Mouse (Mus musculus) stomach, embryonic 16.5 days (tissue): Measurements from ENCODE around the gene Osbpl3. TPM values are rescaled to one million over a fixed set of nuclear protein-coding genes. Genes with fewer than 3 reads are reported as not detected.

Experiments used
- ATAC-seq: fragments of 200-750 bp; cut with Nextera tagmentation; 2 replicates; pipeline ENCODE4 v1.8.0; 2017; ENCODE audit warnings: moderate number of reproducible peaks, moderate TSS enrichment; ENCODE audit not compliant: insufficient read depth, low FRiP score
- H3K27ac ChIP-seq: fragments of 300-500 bp; sonication (generic); 2 replicates; pipeline ENCODE4 v1.5.1; 2014; ENCODE audit warnings: low read length
- H3K27me3 ChIP-seq: fragments of 300-500 bp; sonication (generic); 2 replicates; pipeline ENCODE4 v1.6.1; 2014; ENCODE audit warnings: low read length, control low read depth, mixed read lengths; ENCODE audit not compliant: control insufficient read depth, insufficient read depth
- H3K36me3 ChIP-seq: fragments of 300-500 bp; sonication (generic); 2 replicates; pipeline ENCODE4 v1.6.1; 2014; ENCODE audit warnings: low read length; ENCODE audit not compliant: control insufficient read depth, insufficient read depth
- H3K4me1 ChIP-seq: fragments of 300-500 bp; sonication (generic); 2 replicates; pipeline ENCODE4 v1.6.1; 2014; ENCODE audit warnings: low read length, control low read depth, mixed read lengths; ENCODE audit not compliant: control insufficient read depth, insufficient read depth
- H3K4me2 ChIP-seq: fragments of 300-500 bp; sonication (generic); 2 replicates; pipeline ENCODE4 v1.6.1; 2014; ENCODE audit warnings: low read depth, low read length, mixed read lengths
- H3K4me3 ChIP-seq: fragments of 300-500 bp; sonication (generic); replicated peaks from 2 replicates; pipeline ENCODE4 v1.5.1; 2014; ENCODE audit warnings: mild to moderate bottlenecking, low read length
- H3K9ac ChIP-seq: fragments of 300-500 bp; sonication (generic); 2 replicates; pipeline ENCODE4 v1.6.1; 2014; ENCODE audit warnings: low read length
- H3K9me3 ChIP-seq: fragments of 300-500 bp; sonication (generic); replicated peaks from 2 replicates; pipeline ENCODE4 v1.6.1; 2016; ENCODE audit warnings: low read length, control low read depth; ENCODE audit not compliant: control insufficient read depth
- WGBS: fragments of 180-500 bp; shearing (Covaris S2); extraction: QIAGEN DNeasy Blood & Tissue Kit; methylation state at CpG from one replicate; pipeline ENCODE4 v1.1.7; 2014; 5-methylcytosine and 5-hydroxymethylcytosine counted together
- polyA plus RNA-seq: library from polyadenylated mRNA; unstranded; fragments of >200 nt; fragmentation: Nextera tagmentation; extraction: Ambion mirVana; gene quantifications from 2 replicates; pipeline ENCODE4 v1.2.1, GENCODE M21; 2015

The Osbpl3 gene
- polyA plus RNA-seq, 1 experiment from 2014 or later: 15.5 TPM

DNA sequence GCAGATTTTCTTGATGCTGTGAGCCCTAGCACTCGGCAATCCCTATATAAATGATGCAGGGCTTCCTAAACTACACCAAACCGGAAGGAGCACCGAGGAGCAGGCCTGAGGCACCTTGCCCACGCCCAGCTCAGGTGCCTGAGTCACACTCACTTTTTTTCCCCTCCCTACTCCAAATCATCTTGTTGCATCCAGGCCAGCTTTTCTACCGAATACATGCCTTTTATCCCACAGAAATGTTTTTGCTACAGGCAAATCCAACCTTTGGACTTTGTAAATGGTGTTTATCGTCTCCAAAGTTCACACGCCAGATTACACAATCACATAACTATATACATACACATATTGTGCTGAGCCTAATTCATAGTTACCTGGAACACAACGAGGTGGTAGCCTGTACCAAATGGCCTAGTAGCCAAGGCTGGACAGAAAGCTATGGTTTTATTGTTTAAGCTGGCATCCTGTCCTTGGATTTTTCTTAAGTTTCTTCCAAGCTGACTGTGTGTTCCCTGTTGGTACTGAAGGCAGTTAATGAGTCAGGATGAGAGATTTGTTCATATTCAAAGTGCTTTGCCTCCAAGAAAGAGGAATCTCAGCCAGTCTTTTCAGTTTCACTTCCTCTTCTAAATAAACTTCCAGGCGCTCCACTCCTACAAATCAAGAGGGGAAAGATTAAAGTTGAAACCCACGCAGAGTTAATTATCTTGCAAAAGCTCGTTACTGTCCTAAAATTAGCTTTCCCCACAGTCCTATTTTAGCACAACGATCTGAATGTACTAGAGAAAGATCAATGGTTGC, 1.7 kb upstream of the Osbpl3 start:
- no peak for ATAC-seq
- peak overlapping the region; percentile 69 for H3K27ac ChIP-seq
- peaks cover 19% of the 10 kb centered on the region for H3K4me1 ChIP-seq
- no peak overlapping the region for H3K4me2 ChIP-seq
- H3K36me3 ChIP-seq: no peaks in the 10 kb centered on the region
- no peak overlapping the region for H3K4me3 ChIP-seq
- H3K9ac ChIP-seq: no peak overlapping the region
- H3K9me3 ChIP-seq: no peaks in the 10 kb centered on the region
- WGBS: 66% methylated on average over 12 of the region's 12 CpGs
- no peaks in the 10 kb centered on the region for H3K27me3 ChIP-seq

DNA sequence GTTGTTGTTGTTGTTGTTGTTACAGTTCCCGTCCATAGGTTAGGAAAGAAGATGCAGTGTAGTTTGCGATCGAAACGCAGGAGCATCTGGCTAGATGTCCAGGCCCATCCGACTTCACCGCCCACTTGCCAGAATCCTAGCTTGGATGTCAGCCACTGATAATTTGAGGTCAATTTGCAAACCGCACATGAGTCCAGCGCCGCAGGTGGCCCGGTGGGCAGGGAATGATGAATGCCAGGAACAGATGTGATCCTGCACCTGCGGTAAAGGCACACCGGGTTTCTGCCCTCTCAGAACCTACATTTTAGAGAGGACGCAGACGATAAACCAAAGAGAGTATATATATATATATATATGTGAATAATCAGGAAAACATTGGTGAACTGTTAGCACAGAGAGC, 705 bp upstream of the Osbpl3 start:
- WGBS: 62% methylated on average over 14 of the region's 14 CpGs
- Histone ChIP-seq H3K4me3 (peak overlapping the region; percentile 57), H3K4me2 (peak overlapping the region; percentile 89), H3K9me3 (no peaks in the 10 kb centered on the region), H3K27me3 (no peaks in the 10 kb centered on the region), H3K27ac (peak overlapping the region; percentile 69; the same call in 1 of the 2 replicates), H3K9ac (no peak overlapping the region), H3K36me3 (no peaks in the 10 kb centered on the region), H3K4me1 (peaks cover 20% of the 10 kb centered on the region)
- no peak for ATAC-seq

DNA sequence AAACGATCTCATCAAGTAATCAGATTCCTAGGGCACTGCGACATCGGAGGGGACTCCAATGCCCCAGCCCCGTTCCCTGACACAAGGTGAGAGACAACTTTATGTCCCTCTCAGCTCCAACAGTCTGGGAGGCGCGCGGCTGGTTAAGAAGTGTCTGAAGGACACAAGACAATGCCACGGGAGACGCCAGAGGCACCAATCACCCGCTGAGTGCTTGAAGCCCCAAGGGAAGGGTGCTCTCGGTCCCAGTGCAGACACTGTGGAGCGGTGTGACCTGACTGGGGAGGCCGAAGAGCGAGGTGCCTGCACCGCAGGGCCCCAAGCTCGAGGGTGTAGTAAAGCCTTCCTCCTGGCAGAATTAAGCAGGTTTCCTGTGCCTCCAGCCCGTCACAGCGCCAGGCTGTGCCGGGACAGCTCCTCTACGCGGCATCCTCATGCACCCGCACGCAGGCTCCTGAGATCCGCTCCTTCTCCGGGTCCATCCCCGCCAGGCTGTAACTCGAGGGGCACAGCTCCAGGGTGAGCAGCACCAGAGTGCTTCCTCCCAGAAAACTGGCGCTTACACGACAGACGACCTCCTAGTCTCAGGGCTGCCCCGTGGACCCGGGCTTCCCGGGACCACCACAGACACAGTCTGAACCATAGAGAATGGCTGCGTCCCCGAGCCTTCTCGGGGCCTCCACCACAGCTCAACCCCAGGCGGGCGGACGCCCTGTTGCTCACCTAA, 736 bp downstream of the Osbpl3 start:
- peaks cover 20% of the 10 kb centered on the region for H3K4me1 ChIP-seq
- WGBS: under 1% methylated on average over 39 of the region's 39 CpGs

DNA sequence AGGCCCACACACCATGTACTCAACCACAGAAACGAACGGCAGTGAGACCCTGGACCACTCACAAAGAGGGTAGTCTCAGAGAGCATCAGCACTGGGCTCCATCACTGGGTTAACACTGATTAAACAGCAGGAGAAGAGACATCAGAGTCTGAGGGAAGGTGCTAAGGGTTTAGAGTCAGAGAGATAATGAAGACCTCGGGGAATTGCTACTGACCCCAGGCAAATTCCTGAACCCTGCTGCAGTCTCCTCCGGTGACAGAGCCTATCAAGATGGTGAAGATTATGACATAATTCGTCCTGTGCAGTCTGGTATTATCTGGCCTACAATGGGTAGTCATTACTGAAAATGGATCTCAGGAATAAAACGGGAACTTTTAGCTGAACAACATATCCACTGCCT, 2.4 kb downstream of the Osbpl3 start:
- Histone ChIP-seq H3K4me2 (no peak overlapping the region), H3K36me3 (no peaks in the 10 kb centered on the region), H3K9me3 (no peaks in the 10 kb centered on the region), H3K27me3 (no peaks in the 10 kb centered on the region), H3K4me1 (peaks cover 20% of the 10 kb centered on the region), H3K4me3 (no peak overlapping the region), H3K27ac (no peak overlapping the region), H3K9ac (no peak overlapping the region)
- ATAC-seq: no peak
- 68% methylated on average over 6 of the region's 6 CpGs for WGBS

More for the DNA sequence above, 736 bp downstream of the Osbpl3 start:
- Histone ChIP-seq H3K9ac (peak overlapping the region; percentile 86), H3K4me2 (peak overlapping the region; percentile 89), H3K4me3 (peak overlapping the region; percentile 57), H3K36me3 (no peaks in the 10 kb centered on the region), H3K9me3 (no peaks in the 10 kb centered on the region), H3K27ac (peak overlapping the region; percentile 75), H3K27me3 (no peaks in the 10 kb centered on the region)
- ATAC-seq: peak; percentile 31; the same call in 1 of the 2 replicates

DNA sequence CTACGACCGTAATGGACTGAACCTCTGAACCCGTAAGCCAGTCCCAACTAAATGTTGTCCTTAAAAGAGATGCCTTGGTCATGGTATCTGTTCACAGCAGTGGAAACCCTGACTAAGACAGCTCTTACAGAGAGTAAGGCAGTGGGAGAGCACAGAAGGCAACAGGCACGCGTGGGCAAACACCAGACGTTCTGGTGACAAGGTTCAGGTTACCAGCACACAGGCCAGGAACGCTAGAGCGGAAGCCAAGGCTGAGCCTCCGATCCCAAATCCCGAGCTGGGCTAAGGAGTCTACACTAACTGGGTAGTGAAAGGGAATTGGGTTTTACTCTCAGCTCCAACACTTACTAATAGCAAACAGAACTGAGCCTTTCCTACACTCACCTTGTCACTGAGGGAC, 3.8 kb downstream of the Osbpl3 start:
- Histone ChIP-seq H3K4me3 (no peak overlapping the region), H3K27me3 (no peaks in the 10 kb centered on the region), H3K9me3 (no peaks in the 10 kb centered on the region), H3K36me3 (no peaks in the 10 kb centered on the region), H3K4me1 (peaks cover 20% of the 10 kb centered on the region), H3K27ac (no peak overlapping the region), H3K4me2 (no peak overlapping the region), H3K9ac (no peak overlapping the region)
- WGBS: 91% methylated on average over 10 of the region's 10 CpGs
- ATAC-seq: no peak

DNA sequence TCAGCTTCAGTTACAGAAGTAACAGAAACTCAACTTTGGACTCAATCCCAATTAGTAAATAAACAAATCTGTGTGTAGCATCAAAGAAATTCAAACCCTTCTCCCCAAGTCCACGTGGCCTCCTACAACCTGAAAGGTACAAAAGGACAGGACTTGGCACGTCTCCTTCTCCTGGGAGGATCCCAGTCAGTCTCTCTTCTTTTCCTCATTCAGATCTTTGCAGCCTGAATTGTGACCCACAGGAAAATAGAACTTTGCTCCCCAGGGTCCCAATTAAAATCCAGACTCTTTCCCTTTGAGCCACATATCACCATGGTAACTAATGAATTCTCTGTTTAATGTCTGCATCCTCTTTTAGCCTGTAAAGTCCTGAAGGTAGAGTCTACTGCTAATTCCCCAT, 10.4 kb downstream of the Osbpl3 start:
- no peak overlapping the region for H3K9ac ChIP-seq
- no peak overlapping the region for H3K4me3 ChIP-seq
- no peak overlapping the region for H3K27ac ChIP-seq
- no peaks in the 10 kb centered on the region for H3K36me3 ChIP-seq
- ATAC-seq: no peak
- 66% methylated on average over 2 of the region's 2 CpGs for whole genome bisulfite sequencing
- H3K9me3 ChIP-seq: no peaks in the 10 kb centered on the region
- H3K27me3 ChIP-seq: no peaks in the 10 kb centered on the region
- no peak overlapping the region for H3K4me2 ChIP-seq
- H3K4me1 ChIP-seq: no peaks in the 10 kb centered on the region

DNA sequence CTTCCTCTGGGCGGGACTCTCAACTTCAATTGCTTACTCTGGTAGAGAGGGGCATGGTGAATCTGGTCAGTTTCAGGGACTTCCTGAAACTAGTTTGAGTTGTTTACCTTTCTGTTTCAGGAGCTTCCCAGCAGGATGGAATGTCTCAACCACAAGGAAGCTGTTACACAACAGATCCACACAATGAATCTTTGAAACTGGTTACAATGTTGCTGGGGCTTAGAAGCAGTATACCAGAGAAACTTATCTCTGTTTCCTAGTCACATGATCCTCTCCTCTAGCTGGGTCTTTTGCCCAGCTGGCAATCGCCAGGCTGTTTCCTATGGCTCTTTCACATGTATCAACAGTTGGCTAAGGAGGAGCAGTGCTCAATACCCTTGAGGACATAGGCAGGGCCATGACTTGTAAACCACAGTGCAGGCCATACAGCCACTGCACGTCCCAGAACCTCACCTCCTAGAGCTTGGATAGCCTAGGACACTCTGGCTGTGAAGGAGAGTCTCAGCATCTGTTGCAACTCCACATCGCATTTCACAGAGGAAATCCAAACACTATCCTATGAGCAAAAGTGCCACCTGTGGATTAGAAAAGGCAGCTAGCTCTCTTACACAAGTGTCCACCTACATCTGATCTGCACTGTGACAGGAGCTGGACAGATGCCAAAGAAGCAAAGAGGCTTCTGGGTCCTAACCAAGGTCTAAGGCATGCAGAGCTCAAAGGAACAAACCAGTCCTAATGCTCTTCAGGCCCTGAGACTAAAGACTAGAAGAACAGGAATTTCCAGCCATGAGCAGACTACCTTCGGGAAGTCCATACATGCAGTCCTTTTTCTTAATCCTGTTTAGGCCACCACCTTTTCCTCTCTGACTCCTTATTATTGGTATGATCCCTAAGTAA, 14.8 kb downstream of the Osbpl3 start:
- no peaks in the 10 kb centered on the region for H3K36me3 ChIP-seq
- H3K9me3 ChIP-seq: no peaks in the 10 kb centered on the region
- H3K4me3 ChIP-seq: no peak overlapping the region
- ATAC-seq: peak; percentile 78; the same call in 1 of the 2 replicates
- H3K27me3 ChIP-seq: no peaks in the 10 kb centered on the region
- no peaks in the 10 kb centered on the region for H3K4me1 ChIP-seq
- 75% methylated on average over 5 of the region's 5 CpGs for WGBS
- H3K4me2 ChIP-seq: no peak overlapping the region
- H3K27ac ChIP-seq: peak overlapping the region; percentile 72
- H3K9ac ChIP-seq: no peak overlapping the region

DNA sequence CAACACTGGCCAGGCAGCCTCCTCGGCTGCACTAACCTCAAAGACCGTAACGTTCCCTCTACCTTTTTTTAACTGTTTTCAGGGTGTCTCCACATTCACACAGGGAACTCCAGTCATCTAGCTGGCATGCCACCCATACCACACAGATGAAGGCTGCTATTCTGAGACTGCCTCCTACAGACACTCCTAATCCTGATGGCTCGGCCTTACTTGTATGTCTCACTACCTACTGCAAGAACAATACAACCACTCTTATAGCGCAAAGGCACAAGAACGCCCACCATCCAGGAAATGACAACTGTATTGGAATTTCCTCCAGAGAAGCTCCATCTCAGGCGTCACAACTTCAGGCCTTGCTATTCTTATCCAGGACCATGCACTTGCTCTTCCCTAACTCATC, 15.8 kb downstream of the Osbpl3 start:
- Histone ChIP-seq H3K4me1 (no peaks in the 10 kb centered on the region), H3K27ac (peak overlapping the region; percentile 72; the same call in 1 of the 2 replicates), H3K9me3 (no peaks in the 10 kb centered on the region), H3K9ac (no peak overlapping the region), H3K27me3 (no peaks in the 10 kb centered on the region), H3K36me3 (no peaks in the 10 kb centered on the region), H3K4me2 (no peak overlapping the region), H3K4me3 (no peak overlapping the region)
- no peak for ATAC-seq
- WGBS: 88% methylated on average over 7 of the region's 7 CpGs
